Mouse (Mus musculus): ENCODE measurements around the gene Metap1. TPM values are rescaled to one million over a fixed set of nuclear protein-coding genes. Genes with fewer than 3 reads are reported as not detected.

The Metap1 gene
- total and polyA plus RNA-seq, 3 experiments, result 57.4 to 96.3 (median 71.0) TPM

- H3K27me3 ChIP-seq (ENCODE audit: control insufficient read depth in 1 of 2, insufficient read depth in 2 of 2, low read length in 2 of 2), result no peaks in the 10 kb centered on the region
- no peak overlapping the region for H3K27ac ChIP-seq (ENCODE audit: control insufficient read depth, low read depth, low read length)
- no peaks in the 10 kb centered on the region for H3K9me3 ChIP-seq (replicated peaks; ENCODE audit: insufficient read depth, low read length)
- TF ChIP-seq USF1 (IDR thresholded peaks at IDR 0.05; ENCODE audit: low read depth, low read length), result no peak
- no peak for TF ChIP-seq NELFE (IDR thresholded peaks at IDR 0.05; ENCODE audit: low read depth, low read length)
- TF ChIP-seq CHD2 (IDR thresholded peaks at IDR 0.05; ENCODE audit: low read length), result no peak
- TF ChIP-seq GATA1 (IDR thresholded peaks at IDR 0.05; ENCODE audit: low read depth, low read length), result no peak
- no peak for TF ChIP-seq CTCF (IDR thresholded peaks at IDR 0.05 in 2 of 3, conservative IDR thresholded peaks at IDR 0.05 in 1 of 3; ENCODE audit: control insufficient read depth in 1 of 3, insufficient read depth in 1 of 3, low read depth in 2 of 3, low read length in 3 of 3, poor library complexity in 1 of 3, severe bottlenecking in 1 of 3)
- no peak for TF ChIP-seq ZMIZ1 (IDR thresholded peaks at IDR 0.05; ENCODE audit: low read depth, low read length)
- no peak for TF ChIP-seq MAFK (IDR thresholded peaks at IDR 0.05; ENCODE audit: borderline replicate concordance, low read depth, low read length)
- no peak for TF ChIP-seq BHLHE40 (IDR thresholded peaks at IDR 0.05; ENCODE audit: borderline replicate concordance, low read depth, low read length)
- TF ChIP-seq TAL1 (IDR thresholded peaks at IDR 0.05; ENCODE audit: low read length), result no peak
- no peak for TF ChIP-seq POLR2AphosphoS5 (IDR thresholded peaks at IDR 0.05; ENCODE audit: borderline replicate concordance, low read depth, low read length)
- TF ChIP-seq RCOR1 (IDR thresholded peaks at IDR 0.05; ENCODE audit: low read depth, low read length), result no peak
- no peak for TF ChIP-seq RAD21 (IDR thresholded peaks at IDR 0.05; ENCODE audit: low read depth, low read length)
- TF ChIP-seq SIN3A (IDR thresholded peaks at IDR 0.05; ENCODE audit: low read length), result no peak
- no peak for TF ChIP-seq EP300 (IDR thresholded peaks at IDR 0.05; ENCODE audit: low read depth in 1 of 2, low read length in 2 of 2)
- no peak for TF ChIP-seq ZNF384 (IDR thresholded peaks at IDR 0.05; ENCODE audit: low read depth, low read length)
- TF ChIP-seq JUND (IDR thresholded peaks at IDR 0.05; ENCODE audit: low read depth, low read length), result no peak
- TF ChIP-seq MAX (IDR thresholded peaks at IDR 0.05; ENCODE audit: low read length), result no peak
- no peak for TF ChIP-seq MEF2A (IDR thresholded peaks at IDR 0.05; ENCODE audit: extremely low read depth, insufficient replicate concordance, low read depth, low read length, poor library complexity, severe bottlenecking)
- no peaks in the 10 kb centered on the region for H3K4me1 ChIP-seq (ENCODE audit: control insufficient read depth in 1 of 2, insufficient read depth in 2 of 2, low read length in 2 of 2)
- H3K4me3 ChIP-seq (ENCODE audit: control insufficient read depth in 1 of 2, insufficient read depth in 1 of 2, low read depth in 2 of 2, low read length in 2 of 2), result no peak overlapping the region
- no peak overlapping the region for H3K9ac ChIP-seq (ENCODE audit: control insufficient read depth, low read depth, low read length, poor library complexity, severe bottlenecking)
- no peaks in the 10 kb centered on the region for H3K79me2 ChIP-seq (ENCODE audit: control insufficient read depth, insufficient read depth, low read length, poor library complexity)
- no peak for DNase-seq (ENCODE audit: low read depth, low spot score)
- peaks cover 0 to 49% of the 10 kb centered on the region in 2 experiments; a peak in 2 of 4 replicates for H3K36me3 ChIP-seq (ENCODE audit: control insufficient read depth in 1 of 2, insufficient read depth in 2 of 2, low read length in 2 of 2)
Measured at GRCm38 (mm10) chr3:138463807-138464206, 25.5 kb downstream of the Metap1 start.

- H3K27me3 ChIP-seq (ENCODE audit: control insufficient read depth in 1 of 2, insufficient read depth in 2 of 2, low read length in 2 of 2), result no peaks in the 10 kb centered on the region
- peak; percentile 63 for DNase-seq (ENCODE audit: low read depth, low spot score)
- H3K9me3 ChIP-seq (replicated peaks; ENCODE audit: insufficient read depth, low read length), result no peaks in the 10 kb centered on the region
- no peak overlapping the region for H3K4me3 ChIP-seq (ENCODE audit: control insufficient read depth in 1 of 2, insufficient read depth in 1 of 2, low read depth in 2 of 2, low read length in 2 of 2)
- H3K9ac ChIP-seq (ENCODE audit: control insufficient read depth, low read depth, low read length, poor library complexity, severe bottlenecking), result no peak overlapping the region
- no peak overlapping the region for H3K27ac ChIP-seq (ENCODE audit: control insufficient read depth, low read depth, low read length)
- H3K4me1 ChIP-seq (ENCODE audit: control insufficient read depth in 1 of 2, insufficient read depth in 2 of 2, low read length in 2 of 2), result no peaks in the 10 kb centered on the region
- H3K36me3 ChIP-seq (ENCODE audit: control insufficient read depth in 1 of 2, insufficient read depth in 2 of 2, low read length in 2 of 2), result peaks cover 0 to 50% of the 10 kb centered on the region in 2 experiments; a peak in 2 of 4 replicates
- TF ChIP-seq CTCF (IDR thresholded peaks at IDR 0.05 in 2 of 3, conservative IDR thresholded peaks at IDR 0.05 in 1 of 3; ENCODE audit: control insufficient read depth in 1 of 3, insufficient read depth in 1 of 3, low read depth in 2 of 3, low read length in 3 of 3, poor library complexity in 1 of 3, severe bottlenecking in 1 of 3), result peak; percentile 39 to 68 (median 66); a peak in 5 of 6 replicates
- no peak for TF ChIP-seq ZNF384 (IDR thresholded peaks at IDR 0.05; ENCODE audit: low read depth, low read length)
- peak; percentile 50 for TF ChIP-seq RAD21 (IDR thresholded peaks at IDR 0.05; ENCODE audit: low read depth, low read length)
- peak; percentile 25; the same call in 1 of the 2 replicates for TF ChIP-seq ZC3H11A (IDR thresholded peaks at IDR 0.05; ENCODE audit: low read depth, low read length)
- TF ChIP-seq POLR2AphosphoS2 (IDR thresholded peaks at IDR 0.05; ENCODE audit: low read length), result no peak
- TF ChIP-seq SMC3 (IDR thresholded peaks at IDR 0.05; ENCODE audit: low read depth, low read length), result peak; percentile 64
- H3K79me2 ChIP-seq (ENCODE audit: control insufficient read depth, insufficient read depth, low read length, poor library complexity), result no peaks in the 10 kb centered on the region
Measured at GRCm38 (mm10) chr3:138463137-138463536, 26.2 kb downstream of the Metap1 start.

All from MEL (cell line).